Mouse (Mus musculus): ENCODE measurements around the gene Ufd1.
A peak's percentile ranks its signal among the peaks of the same experiment; 100 is the strongest.

Ufd1 gene

GRCm38 (mm10) chr16:18811468-18812384 is at the start of gene Ufd1, which contains the start of gene Cdc45:
Ufd1 (plus strand) TSS chr16:18811779.
Cdc45 (minus strand) TSS chr16:18811987.
- DNase-seq = peak; percentile 88

- DNase-seq = no peak
Measured at GRCm38 (mm10) chr16:18762960-18763359, 48.6 kb upstream of the Ufd1 start.

GRCm38 (mm10) chr16:18766390-18766789 is 45.2 kb upstream of the Ufd1 start:
- DNase-seq = no peak

GRCm38 (mm10) chr16:18769501-18769900 is 42.1 kb upstream of the Ufd1 start:
- no peak for DNase-seq

- DNase-seq = no peak
Measured at GRCm38 (mm10) chr16:18773936-18774335, 37.6 kb upstream of the Ufd1 start.

- no peak for DNase-seq
Measured at GRCm38 (mm10) chr16:18775621-18776555, 35.7 kb upstream of the Ufd1 start.

GRCm38 (mm10) chr16:18776556-18777100 is 35.0 kb upstream of the Ufd1 start, which contains the start of gene Cldn5:
Cldn5 (plus strand) TSS chr16:18776847.
- DNase-seq = no peak

- DNase-seq = no peak
Measured at GRCm38 (mm10) chr16:18777101-18778080, 34.2 kb upstream of the Ufd1 start.

GRCm38 (mm10) chr16:18778461-18778860 is 33.1 kb upstream of the Ufd1 start:
- DNase-seq = no peak

GRCm38 (mm10) chr16:18781810-18782209 is 29.8 kb upstream of the Ufd1 start:
- DNase-seq = no peak

GRCm38 (mm10) chr16:18785025-18785424 is 26.6 kb upstream of the Ufd1 start:
- DNase-seq = no peak

GRCm38 (mm10) chr16:18785485-18785884 is 26.1 kb upstream of the Ufd1 start:
- DNase-seq = no peak

- DNase-seq = no peak
Measured at GRCm38 (mm10) chr16:18786652-18787051, 24.9 kb upstream of the Ufd1 start.

- DNase-seq = no peak
Measured at GRCm38 (mm10) chr16:18788627-18789406, 22.8 kb upstream of the Ufd1 start.

GRCm38 (mm10) chr16:18795223-18795899 is 16.2 kb upstream of the Ufd1 start:
- no peak for DNase-seq

GRCm38 (mm10) chr16:18796645-18797044 is 14.9 kb upstream of the Ufd1 start:
- no peak for DNase-seq

GRCm38 (mm10) chr16:18798151-18798550 is 13.4 kb upstream of the Ufd1 start:
- DNase-seq = no peak

GRCm38 (mm10) chr16:18798841-18799240 is 12.7 kb upstream of the Ufd1 start:
- no peak for DNase-seq

GRCm38 (mm10) chr16:18805746-18806145 is 5.8 kb upstream of the Ufd1 start:
- DNase-seq = no peak

- no peak for DNase-seq
Measured at GRCm38 (mm10) chr16:18809001-18809400, 2.6 kb upstream of the Ufd1 start.
